Mouse (Mus musculus): ENCODE measurements around the gene Vav1.

DNA sequence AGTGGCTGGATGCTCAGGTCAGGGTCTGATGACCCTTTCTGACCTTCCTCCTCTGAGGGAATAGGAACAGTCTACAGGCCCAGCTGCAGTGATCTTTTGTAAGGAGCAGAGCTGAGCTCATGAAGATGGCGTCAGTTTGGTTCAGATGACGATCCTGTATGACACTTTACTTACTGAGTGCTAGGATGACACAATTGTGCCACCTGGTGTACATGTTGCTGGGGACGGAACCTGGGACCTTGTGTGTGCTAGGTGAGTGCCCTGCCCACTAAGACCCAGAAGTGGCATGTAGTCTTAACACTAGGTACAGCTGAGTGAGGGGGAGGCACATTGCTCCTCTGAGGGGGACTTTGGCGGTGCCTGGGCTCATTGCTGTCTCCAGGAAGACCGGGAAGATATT is 5.0 kb downstream of the Vav1 start:
- TF ChIP-seq CTCF (conservative IDR thresholded peaks at IDR 0.05; ENCODE audit: insufficient read depth, insufficient read length, low read depth, low read length) = peak; percentile 27; the same call in 1 of the 2 replicates
- TF ChIP-seq POLR2A (IDR thresholded peaks at IDR 0.05; ENCODE audit: low read depth, low read length) = no peak
